Mouse (Mus musculus): ENCODE results near the gene Hyls1.

DNA sequence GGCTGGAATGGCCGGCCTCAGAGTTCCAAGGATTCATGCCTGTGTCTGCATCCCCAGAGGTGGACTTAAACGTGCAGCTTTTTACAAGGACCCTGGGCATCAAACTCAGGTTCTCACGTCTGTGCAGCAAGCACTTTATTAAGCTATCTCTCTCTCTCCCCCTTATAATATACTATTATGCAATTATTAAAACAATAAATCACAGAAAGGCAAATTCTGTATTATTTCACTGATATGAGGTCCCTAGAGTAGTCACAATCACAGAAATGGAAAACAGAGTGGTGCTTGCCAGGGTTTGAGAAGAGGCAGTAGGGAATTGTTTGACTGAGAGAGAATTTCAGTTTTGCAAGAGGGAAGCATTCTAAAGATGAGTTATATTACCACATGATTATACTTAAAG is 41.1 kb downstream of the Hyls1 start:
- TF ChIP-seq CTCF (IDR thresholded peaks at IDR 0.05; ENCODE audit: low read depth, low read length) (no peak), POLR2A (IDR thresholded peaks at IDR 0.05; ENCODE audit: insufficient read depth, low read length) (no peak), EP300 (IDR thresholded peaks at IDR 0.05; ENCODE audit: insufficient read depth, low read depth, low read length) (no peak)

Data from ES-Bruce4 (cell line).